Mouse (Mus musculus) layer of hippocampus, adult 11-12 months (tissue): Measurements from ENCODE around the gene Daam1.

ENCODE experiments used
- DNase-seq: peaks from one replicate; pipeline ENCODE4 v3.0.0; 2022; ENCODE audit warnings: low spot score

Gene Daam1

GRCm38 (mm10) chr12:71863846-71864543 lies 33.1 kb downstream of the Daam1 start:
- no peak for DNase-seq

GRCm38 (mm10) chr12:71864544-71864897 lies 33.6 kb downstream of the Daam1 start:
- DNase-seq = no peak

- no peak for DNase-seq
Observed at GRCm38 (mm10) chr12:71865937-71866336, 35.1 kb downstream of the Daam1 start.

- DNase-seq = no peak
Observed at GRCm38 (mm10) chr12:71867345-71868240, 36.7 kb downstream of the Daam1 start.

- no peak for DNase-seq
Observed at GRCm38 (mm10) chr12:71870644-71871043, 39.8 kb downstream of the Daam1 start.

- no peak for DNase-seq
Observed at GRCm38 (mm10) chr12:71872330-71872729, 41.5 kb downstream of the Daam1 start.

GRCm38 (mm10) chr12:71874561-71874960 lies 43.7 kb downstream of the Daam1 start:
- DNase-seq = no peak

GRCm38 (mm10) chr12:71874984-71875383 lies 44.1 kb downstream of the Daam1 start:
- no peak for DNase-seq

GRCm38 (mm10) chr12:71875761-71876489 lies 45.0 kb downstream of the Daam1 start:
- no peak for DNase-seq

- no peak for DNase-seq
Observed at GRCm38 (mm10) chr12:71880987-71881386, 50.1 kb downstream of the Daam1 start.

GRCm38 (mm10) chr12:71881477-71881876 lies 50.6 kb downstream of the Daam1 start:
- DNase-seq = no peak

GRCm38 (mm10) chr12:71883066-71883711 lies 52.3 kb downstream of the Daam1 start:
- DNase-seq = no peak

GRCm38 (mm10) chr12:71885170-71885574 lies 54.3 kb downstream of the Daam1 start:
- no peak for DNase-seq

- DNase-seq = no peak
Observed at GRCm38 (mm10) chr12:71885717-71886116, 54.8 kb downstream of the Daam1 start.

- DNase-seq = no peak
Observed at GRCm38 (mm10) chr12:71886406-71886805, 55.5 kb downstream of the Daam1 start.

- DNase-seq = no peak
Observed at GRCm38 (mm10) chr12:71886941-71887340, 56.1 kb downstream of the Daam1 start.

- no peak for DNase-seq
Observed at GRCm38 (mm10) chr12:71888370-71888769, 57.5 kb downstream of the Daam1 start.

GRCm38 (mm10) chr12:71889266-71889665 lies 58.4 kb downstream of the Daam1 start:
- DNase-seq = no peak

GRCm38 (mm10) chr12:71890282-71890681 lies 59.4 kb downstream of the Daam1 start:
- DNase-seq = no peak

- peak; percentile 4 for DNase-seq
Observed at GRCm38 (mm10) chr12:71891729-71892355, 61.0 kb downstream of the Daam1 start.

GRCm38 (mm10) chr12:71892996-71893605 lies 62.2 kb downstream of the Daam1 start:
- no peak for DNase-seq
